ENCODE assay signal across 14 mouse cellular contexts in the genomic region with DNA sequence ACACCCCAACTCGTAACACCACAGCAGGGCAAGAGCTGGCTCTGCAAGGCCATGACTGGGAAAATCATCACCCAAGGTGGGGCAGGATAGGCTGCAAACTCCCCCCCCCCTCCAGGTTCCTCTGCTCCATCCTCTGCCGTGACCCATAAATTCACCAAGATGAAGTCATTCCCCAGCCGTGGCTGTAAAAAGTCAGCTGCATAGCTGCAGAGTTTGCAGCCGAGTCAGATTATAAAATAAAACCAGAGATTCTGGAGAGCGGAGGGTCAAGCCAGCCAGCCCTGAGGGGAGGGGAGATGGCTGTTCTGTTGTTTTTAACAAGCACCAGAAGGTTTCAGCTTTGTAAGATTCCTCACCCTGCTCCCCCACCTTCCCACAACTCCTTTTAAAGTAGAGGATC.
DNase-seq lines count a peak whose midpoint lies in the region; ATAC-seq lines count a peak whose summit lies in the region.
"Had no signal": no experiment of that assay in that cellular context is flagged by ENCODE, and none has a peak within 500 bp of the region (broad histone marks: within the 10 kb centered on the region; RNA-seq: fewer than 3 reads in every experiment).

No protein-coding gene starts in this region.

- no peak overlapping the region for H3K4me2 ChIP-seq in heart, embryonic 13.5 days
- H3K4me2 ChIP-seq in neural tube, embryonic 13.5 days, result no peak overlapping the region
- no peak overlapping the region for H3K4me2 ChIP-seq in neural tube, embryonic 15.5 days
- H3K4me2 ChIP-seq in intestine, embryonic 16.5 days (ENCODE audit: low read depth, low read length), result no peak overlapping the region
- H3K4me2 ChIP-seq: lung, embryonic 14.5 days had no signal

- no peak for ATAC-seq in heart, embryonic 13.5 days (ENCODE audit: extremely low read depth, insufficient number of reproducible peaks, low FRiP score, low TSS enrichment)
- no peak for ATAC-seq in neural tube, embryonic 13.5 days (ENCODE audit: low read depth)
- ATAC-seq in neural tube, embryonic 15.5 days (ENCODE audit: low FRiP score), result no peak
- peak; percentile 38 for ATAC-seq in intestine, embryonic 16.5 days
- ATAC-seq: Patski had no signal

- H3K27ac ChIP-seq in heart, embryonic 13.5 days (replicated peaks), result peak overlapping the region; percentile 56
- 0 out of 2 replicates have a peak overlapping the region, but pooled peaks have one; percentile 1 for H3K27ac ChIP-seq in neural tube, embryonic 13.5 days (replicated peaks)
- no peak overlapping the region; the same call in 1 of the 2 replicates for H3K27ac ChIP-seq in neural tube, embryonic 15.5 days (replicated peaks)
- peak overlapping the region; percentile 68 for H3K27ac ChIP-seq in intestine, embryonic 16.5 days (ENCODE audit: low read length)
- H3K27ac ChIP-seq: layer of hippocampus, adult 2 months had no signal

- no peaks in the 10 kb centered on the region for H3K9me3 ChIP-seq in heart, embryonic 13.5 days
- no peaks in the 10 kb centered on the region for H3K9me3 ChIP-seq in neural tube, embryonic 13.5 days
- H3K9me3 ChIP-seq in neural tube, embryonic 15.5 days (replicated peaks), result no peaks in the 10 kb centered on the region
- no peaks in the 10 kb centered on the region for H3K9me3 ChIP-seq in intestine, embryonic 16.5 days (ENCODE audit: control insufficient read depth, low read length)

- 48% methylated on average over 5 of the region's 5 CpGs for WGBS in heart, embryonic 13.5 days
- WGBS in neural tube, embryonic 13.5 days, result 42% methylated on average over 5 of the region's 5 CpGs
- 39% methylated on average over 5 of the region's 5 CpGs for WGBS in neural tube, embryonic 15.5 days
- 20% methylated on average over 5 of the region's 5 CpGs for WGBS in intestine, embryonic 16.5 days

- H3K36me3 ChIP-seq in heart, embryonic 13.5 days, result no peaks in the 10 kb centered on the region
- no peaks in the 10 kb centered on the region for H3K36me3 ChIP-seq in neural tube, embryonic 13.5 days
- no peaks in the 10 kb centered on the region for H3K36me3 ChIP-seq in neural tube, embryonic 15.5 days
- no peaks in the 10 kb centered on the region for H3K36me3 ChIP-seq in intestine, embryonic 16.5 days (ENCODE audit: control insufficient read depth, insufficient read depth, low read length)

- peaks cover 36% of the 10 kb centered on the region for H3K4me1 ChIP-seq in heart, embryonic 13.5 days
- H3K4me1 ChIP-seq in neural tube, embryonic 13.5 days (replicated peaks), result peaks cover 32% of the 10 kb centered on the region
- H3K4me1 ChIP-seq in neural tube, embryonic 15.5 days, result peaks cover 29% of the 10 kb centered on the region
- peaks cover 13% of the 10 kb centered on the region for H3K4me1 ChIP-seq in intestine, embryonic 16.5 days (ENCODE audit: control insufficient read depth, insufficient read depth, low read length)

- DNase-seq in heart, adult 11 months, result no peak
- DNase-seq in telencephalon, adult 2 months (ENCODE audit: low read depth, low spot score), result peak; percentile 18
- no peak for DNase-seq in lung, postnatal 14 days
- no peak for DNase-seq in cerebellum, postnatal 4 days (ENCODE audit: low spot score in 2 of 2)
- DNase-seq: cerebellum, postnatal 36 days; heart, postnatal 4 days; left cerebral cortex, postnatal 4 days; lung, embryonic 14.5 days had no signal

- H3K9ac ChIP-seq in heart, embryonic 13.5 days, result peak overlapping the region; percentile 33; the same call in 1 of the 2 replicates
- H3K9ac ChIP-seq in neural tube, embryonic 13.5 days, result no peak overlapping the region
- no peak overlapping the region for H3K9ac ChIP-seq in neural tube, embryonic 15.5 days (replicated peaks)
- no peak overlapping the region for H3K9ac ChIP-seq in intestine, embryonic 16.5 days (ENCODE audit: low read depth, low read length)
- H3K9ac ChIP-seq: lung, embryonic 14.5 days had no signal

- H3K27me3 ChIP-seq in heart, embryonic 13.5 days (replicated peaks), result no peaks in the 10 kb centered on the region
- no peaks in the 10 kb centered on the region for H3K27me3 ChIP-seq in neural tube, embryonic 13.5 days
- no peaks in the 10 kb centered on the region for H3K27me3 ChIP-seq in neural tube, embryonic 15.5 days (replicated peaks)
- H3K27me3 ChIP-seq in intestine, embryonic 16.5 days (replicated peaks; ENCODE audit: control insufficient read depth, insufficient read depth, low read length), result no peaks in the 10 kb centered on the region

- H3K4me3 ChIP-seq in heart, embryonic 13.5 days, result no peak overlapping the region
- H3K4me3 ChIP-seq in neural tube, embryonic 13.5 days, result no peak overlapping the region
- H3K4me3 ChIP-seq in neural tube, embryonic 15.5 days (replicated peaks), result no peak overlapping the region
- H3K4me3 ChIP-seq in intestine, embryonic 16.5 days (ENCODE audit: low read length), result no peak overlapping the region
- H3K4me3 ChIP-seq: layer of hippocampus, adult 2 months had no signal
